Mouse (Mus musculus) layer of hippocampus, adult 8-10 months (tissue): ENCODE results near the gene Tfpi. TPM values are rescaled to one million over a fixed set of nuclear protein-coding genes. Genes with fewer than 3 reads are reported as not detected.

Experiments used
- DNase-seq, 2 experiments: peaks; one replicate each; pipeline ENCODE4 v3.0.0; 2022; ENCODE audit warnings: low spot score in 2 of 2
- total RNA-seq, 4 experiments: library from RNA; stranded (reverse); gene quantifications; 2 replicates each; pipeline ENCODE4 v1.2.4; 2022

Gene Tfpi
- total RNA-seq, 4 experiments from 2014 or later = 3.2 to 5.1 (median 4.4) TPM

DNA sequence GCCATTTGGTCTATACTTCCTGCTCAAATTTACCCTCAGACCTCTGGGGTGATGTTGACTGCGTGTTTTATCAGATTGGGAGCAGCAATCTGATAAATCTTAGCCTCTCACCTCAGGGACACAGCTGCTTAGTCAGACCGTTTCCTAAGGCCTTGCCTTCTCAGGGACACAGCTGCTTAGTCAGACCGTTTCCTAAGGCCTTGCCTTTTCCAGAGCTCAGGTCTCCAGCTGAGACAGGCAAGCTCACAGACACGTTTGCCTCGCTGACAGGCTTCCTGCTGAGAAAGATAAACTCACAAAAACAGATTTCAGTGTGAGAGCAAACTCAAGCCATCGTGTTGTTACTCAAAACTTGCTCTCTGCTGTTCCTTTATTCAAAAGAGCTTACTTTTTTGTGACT, 1.9 kb downstream of the Tfpi start:
- no peak for DNase-seq

DNA sequence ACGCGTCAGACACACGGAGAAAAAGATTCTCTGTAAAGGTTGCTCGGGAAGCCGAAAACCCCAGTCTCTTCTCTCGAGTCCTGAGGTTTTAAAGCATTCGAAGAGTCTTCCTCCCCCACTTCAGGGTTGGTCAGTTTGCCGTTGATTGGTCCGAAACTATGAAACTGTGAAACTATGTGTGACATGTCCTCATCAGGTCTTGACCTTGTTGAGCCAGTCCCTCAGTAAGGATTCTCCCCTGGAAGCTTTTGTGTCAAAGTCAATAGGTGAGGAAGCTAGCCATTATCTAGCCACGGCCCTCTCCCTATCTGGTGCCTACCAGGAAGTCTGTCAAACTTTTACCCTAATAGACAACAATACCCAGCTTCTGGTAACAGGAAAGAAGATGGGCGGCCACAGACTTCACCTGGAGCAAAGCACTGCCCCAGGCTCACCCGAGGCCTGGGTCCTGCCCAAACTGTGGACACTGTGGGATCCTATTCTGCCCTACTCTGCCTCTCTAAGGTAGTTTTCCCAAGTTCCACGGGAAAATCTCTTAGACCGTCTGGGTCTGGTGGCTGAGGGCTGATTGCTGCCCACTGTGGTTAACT, 2.5 kb downstream of the Tfpi start:
- DNase-seq = no peak

DNA sequence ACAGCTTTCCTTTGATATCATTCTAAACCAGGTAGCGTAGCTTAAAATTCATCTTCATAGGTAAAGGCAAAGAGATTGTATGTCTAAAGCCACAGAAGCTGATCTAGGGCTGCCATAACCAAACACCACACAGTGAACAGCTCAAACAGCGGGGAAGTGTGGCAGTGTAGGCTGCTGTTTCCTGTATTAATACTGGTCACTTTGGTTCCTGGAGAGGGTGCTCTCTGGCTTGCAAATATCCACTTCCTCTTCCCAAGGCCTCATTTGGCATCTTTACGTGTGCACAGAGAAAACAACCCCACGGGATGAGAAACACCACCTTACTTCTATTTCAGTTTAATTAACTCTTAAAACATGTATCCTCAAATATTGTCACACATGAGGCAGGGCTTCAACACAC, 9.2 kb downstream of the Tfpi start:
- no peak for DNase-seq

DNA sequence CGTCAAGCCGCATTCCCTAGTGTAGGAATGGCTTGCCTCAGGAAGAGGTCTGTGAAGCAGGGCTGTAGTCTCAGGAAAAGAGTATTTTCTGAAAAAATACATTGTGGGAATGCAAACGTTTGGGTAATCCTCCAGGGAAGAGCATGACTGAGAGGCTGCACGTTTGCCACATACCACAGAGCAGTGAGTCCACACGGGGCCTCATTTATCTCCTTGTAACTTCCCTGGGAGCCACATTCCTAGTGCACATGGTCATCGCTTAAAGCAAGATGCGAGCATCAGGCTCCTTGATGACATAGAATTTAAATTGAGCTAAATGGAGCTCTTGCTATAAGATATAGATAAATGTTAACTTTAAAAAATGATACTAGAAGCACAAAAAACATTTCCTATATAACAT, 11.6 kb downstream of the Tfpi start:
- no peak for DNase-seq

DNA sequence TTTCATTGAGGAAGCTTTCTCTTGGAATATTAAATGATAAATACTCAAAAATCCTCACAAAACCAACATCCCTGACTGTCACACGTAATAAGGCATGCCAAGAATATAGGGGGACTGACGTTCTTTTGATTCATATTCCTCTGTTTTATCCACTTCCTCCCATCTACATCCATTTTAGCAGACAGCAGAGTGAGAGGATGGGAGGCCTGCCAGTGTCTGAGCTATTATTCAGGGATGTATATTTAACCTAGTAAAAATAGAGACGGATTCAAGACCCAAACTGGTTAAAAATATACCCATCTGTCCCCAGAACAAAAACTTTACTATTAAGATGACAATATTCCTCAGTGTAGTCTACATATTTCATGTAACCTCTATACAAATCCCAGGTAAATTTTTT, 14.2 kb downstream of the Tfpi start:
- no peak for DNase-seq

DNA sequence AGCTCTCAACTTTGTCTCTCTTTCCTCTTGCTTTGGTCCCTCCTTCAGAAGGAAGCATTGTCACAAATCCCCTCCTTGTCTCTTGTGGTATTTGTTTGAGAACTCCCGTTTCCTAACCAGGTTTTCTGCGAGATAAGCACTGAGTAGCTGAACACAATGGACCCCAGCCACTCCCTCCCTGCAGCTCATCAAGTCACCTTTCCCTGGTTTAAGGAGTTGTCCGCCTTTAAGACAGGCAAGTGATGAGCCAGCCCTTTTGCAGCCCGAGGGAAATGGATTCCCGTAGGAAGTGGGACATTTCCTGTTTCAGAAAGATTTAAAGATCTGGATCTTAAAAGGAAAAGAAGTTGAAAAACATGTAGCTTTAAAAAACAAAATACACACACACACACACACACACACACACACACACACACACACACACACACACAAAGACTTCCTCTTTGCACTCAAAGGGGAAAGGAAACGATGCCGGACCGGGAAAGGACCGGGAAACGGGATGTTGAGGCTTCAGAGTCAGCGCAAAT, 16.9 kb downstream of the Tfpi start:
- no peak for DNase-seq

DNA sequence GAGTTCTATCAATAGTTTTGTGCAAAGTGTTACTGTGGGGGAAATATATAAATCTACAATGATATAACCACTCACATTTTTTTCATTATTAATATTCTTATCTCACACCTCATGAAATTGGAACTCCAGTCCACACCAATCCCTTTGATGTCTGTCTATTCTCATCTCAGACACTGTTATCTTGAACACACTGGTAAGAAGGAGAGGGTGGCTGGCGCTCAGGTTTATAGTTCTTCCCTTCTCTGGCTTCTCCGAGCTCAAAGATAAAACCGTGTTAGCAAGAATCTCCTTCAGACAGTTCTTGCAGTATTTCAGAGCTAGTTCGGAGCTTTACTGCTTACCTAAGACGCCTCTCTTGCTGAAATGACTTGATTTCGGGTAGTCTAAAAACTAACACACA, 19.4 kb downstream of the Tfpi start:
- DNase-seq = no peak

DNA sequence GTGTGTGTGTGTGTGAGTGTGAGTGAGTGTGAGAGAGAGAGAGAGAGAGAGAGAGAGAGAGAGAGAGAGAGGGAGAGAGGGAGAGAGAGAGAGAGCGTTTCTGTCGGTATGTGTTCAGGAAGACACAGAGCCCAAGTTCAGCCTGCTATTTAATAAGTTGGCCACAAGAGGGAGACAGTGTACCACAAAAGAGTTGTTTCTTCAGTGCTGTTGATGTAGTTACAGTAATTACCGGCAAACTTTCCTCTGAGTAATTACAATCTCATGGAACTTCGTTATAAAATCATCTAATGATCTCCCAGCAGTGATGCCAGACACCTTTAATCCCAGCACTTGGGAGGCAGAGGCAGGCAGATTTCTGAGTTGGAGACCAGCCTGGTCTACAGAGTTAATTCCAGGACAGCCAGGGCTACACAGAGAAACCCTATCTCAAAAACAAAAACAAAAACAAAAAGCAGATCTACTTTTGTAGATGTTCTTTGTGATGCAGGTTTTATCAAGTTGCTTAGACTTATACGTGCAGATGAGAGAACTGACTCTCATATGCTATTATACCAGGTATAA, 21.3 kb downstream of the Tfpi start:
- peak; percentile 43 to 48 for DNase-seq

DNA sequence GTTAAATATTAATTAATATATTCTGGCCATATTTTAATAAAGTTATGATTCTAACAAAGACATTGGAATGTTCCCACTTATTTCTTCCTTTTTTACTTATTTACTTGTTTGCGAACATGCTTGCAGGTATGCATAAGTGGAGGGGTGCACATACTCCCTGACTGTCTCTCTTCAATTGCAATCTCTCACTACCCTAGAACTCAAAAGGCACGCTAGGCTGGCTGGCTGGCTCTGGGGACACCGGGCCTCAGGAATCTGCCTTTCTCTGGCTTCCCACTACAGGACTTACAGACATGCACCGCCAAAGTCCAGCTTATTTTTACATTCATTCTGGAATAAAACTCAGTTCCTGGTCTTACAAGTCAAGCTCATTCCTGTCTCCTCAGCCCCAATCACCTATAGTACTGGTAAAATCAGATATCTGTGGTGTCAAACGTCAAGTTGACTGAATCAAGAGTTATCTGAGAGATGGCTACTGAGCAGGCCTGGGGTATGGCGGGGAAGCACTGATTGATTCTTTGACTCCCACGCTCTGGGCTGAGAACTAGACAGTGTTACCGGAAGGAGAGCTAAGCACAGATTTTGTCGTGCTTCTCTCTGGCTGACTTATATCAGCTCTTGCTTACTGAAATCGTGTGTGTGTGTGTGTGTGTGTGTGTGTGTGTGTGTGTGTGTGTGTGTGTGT, 21.9 kb downstream of the Tfpi start:
- peak in 1 of 2 experiments; percentile 5 for DNase-seq

DNA sequence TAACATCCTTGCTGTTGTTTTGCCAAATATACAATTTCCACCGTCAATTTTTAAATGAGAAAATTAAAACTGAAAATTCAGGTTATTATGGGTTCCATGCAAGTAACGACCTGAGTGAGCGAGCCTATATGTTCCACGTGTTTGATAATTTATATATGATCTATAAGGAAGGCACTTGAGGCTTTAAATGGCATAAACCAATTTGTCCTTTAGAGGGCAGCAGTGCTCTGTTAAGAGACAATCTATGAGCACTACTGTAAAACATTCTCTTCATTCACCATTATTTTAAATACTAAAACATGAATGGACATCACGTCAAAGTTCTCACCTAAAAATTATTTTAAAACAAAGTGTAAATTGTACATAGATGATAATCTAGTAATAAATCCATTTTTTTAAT, 22.5 kb downstream of the Tfpi start:
- DNase-seq = no peak

DNA sequence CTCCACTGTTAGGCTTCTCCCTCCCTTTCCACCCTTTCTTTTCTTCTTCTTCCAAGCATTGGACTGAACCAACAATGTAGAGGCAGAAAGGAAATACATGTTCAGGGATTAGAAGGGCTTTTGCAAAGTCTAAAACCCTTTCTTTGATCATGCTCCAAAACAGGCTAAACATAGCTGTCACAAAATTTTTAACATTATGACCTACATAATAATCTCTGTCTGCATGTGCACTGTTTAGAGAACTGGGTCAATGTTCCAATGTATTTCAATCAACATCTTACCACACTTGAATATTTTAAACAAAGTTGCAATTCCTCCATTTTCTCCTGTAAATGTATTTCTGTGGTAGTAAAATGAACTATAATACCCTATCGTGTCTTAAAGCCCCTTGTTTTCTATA, 31.1 kb downstream of the Tfpi start:
- DNase-seq = no peak

DNA sequence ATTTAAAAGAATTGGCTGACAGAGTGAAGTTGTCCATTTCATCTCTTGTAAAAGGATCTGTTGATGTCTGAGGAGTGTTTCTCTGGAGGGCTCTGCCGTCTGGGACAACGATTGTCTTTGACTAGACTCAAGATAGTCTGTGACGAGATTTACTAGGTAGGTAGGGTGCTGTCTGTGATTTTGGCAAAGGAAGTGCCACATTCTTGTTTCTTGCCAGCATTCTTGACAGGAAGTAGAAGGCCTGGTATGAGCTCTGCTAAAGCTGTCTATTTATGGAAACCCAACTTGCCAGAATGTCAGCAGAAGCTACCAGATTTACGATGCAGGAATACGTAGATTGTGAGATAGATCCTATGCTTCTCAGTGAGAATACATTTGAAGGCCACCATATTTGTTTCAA, 34.6 kb downstream of the Tfpi start:
- DNase-seq = no peak

DNA sequence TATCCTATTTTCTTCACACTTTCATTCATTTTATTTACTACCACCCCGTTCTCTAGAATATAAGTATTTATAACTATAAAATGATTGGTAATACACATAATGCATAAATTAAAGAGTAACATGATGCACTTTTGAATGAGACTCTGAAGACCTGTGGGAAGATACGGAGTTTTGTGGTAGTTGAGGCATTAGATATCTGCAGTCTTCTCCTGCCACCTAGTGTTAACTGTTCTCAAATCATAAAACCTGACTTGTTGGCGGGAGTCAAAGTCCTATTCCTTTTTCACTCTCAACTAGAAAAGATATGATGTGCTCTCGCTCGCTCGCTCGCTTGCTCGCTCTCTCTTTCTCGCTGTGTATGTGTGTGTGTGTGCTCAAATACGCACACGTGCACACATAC, 46.9 kb downstream of the Tfpi start:
- DNase-seq = no peak

DNA sequence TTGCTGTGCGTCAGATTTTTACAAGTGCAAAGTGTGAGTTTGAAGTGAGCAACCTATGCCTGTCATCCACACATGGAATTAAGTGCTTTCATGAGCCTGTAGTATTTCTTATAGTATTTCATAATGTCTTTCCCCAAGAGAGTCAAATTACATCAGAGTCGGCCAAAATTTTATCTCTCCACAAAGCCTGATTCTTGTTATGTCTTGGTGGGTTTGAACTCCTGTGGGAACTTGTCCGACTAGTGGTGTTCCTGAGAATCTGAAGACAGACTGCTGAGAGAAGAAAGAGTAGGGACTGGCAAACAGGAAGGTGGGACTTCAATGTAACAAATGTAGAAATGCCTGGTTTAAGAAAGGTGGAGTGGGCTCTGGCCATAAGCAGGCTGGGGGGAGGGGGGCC, 47.7 kb downstream of the Tfpi start:
- no peak for DNase-seq

DNA sequence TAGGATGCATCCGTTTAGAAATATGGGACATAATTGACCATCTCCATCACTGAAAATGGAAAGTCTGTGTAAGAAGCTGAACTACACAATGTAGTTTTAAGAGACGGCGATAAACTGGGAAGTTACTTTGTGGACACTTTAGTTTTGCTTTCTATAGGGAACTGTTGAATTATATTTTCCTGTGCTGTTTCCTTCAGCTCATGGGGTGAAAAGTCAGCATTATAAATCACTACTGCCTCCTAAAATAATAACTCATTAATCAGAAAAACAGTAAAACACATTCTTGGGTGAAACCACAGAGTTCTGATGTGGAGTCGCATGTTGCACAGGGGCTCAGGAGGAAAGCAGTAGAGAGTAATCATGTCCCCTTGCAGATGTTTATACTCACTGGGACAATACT, 50.0 kb downstream of the Tfpi start:
- DNase-seq = no peak

DNA sequence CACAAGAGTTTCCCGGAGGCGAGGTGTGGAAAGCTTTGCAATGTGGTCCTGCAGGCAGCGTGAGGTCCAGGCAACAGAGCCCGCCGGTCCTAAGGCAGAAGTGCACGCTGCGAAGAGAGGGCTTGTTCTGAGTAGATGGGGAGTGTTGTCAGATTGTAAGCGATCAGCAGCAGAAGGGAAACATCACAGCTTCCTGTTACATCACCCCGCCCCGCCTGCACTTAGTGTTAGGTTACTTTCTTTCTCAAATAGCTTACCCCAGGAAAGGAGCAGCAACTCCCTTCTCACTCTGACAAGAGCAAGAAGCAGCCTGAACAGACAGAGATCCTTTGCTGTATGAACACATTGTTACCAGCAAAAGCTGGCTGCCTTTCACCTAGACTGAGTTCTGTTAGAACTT, 51.4 kb downstream of the Tfpi start, which contains the start of gene Calcrl:
Calcrl (minus strand) TSS at position 274 of the 400 bp plus-strand sequence.
- DNase-seq = peak; percentile 26 to 31

DNA sequence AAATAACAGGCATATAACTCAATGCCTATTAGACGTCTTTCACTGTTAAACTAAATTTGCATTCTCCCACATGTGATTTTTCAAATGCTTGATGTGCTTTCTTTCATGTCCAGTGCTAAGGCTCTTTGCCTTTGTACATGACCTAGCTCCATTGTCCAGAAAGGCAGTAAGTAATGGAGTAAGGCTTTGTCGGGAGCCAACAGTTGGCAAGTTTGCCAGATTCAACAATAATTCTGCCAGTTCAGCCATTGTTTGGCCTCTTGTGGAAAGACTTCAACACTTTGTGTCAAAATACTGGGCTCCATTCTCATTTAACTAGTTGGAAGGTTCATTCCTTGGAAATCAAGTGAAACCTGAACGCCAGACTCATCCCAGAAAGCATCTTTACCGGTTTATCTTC, 60.1 kb downstream of the Tfpi start:
- no peak for DNase-seq

DNA sequence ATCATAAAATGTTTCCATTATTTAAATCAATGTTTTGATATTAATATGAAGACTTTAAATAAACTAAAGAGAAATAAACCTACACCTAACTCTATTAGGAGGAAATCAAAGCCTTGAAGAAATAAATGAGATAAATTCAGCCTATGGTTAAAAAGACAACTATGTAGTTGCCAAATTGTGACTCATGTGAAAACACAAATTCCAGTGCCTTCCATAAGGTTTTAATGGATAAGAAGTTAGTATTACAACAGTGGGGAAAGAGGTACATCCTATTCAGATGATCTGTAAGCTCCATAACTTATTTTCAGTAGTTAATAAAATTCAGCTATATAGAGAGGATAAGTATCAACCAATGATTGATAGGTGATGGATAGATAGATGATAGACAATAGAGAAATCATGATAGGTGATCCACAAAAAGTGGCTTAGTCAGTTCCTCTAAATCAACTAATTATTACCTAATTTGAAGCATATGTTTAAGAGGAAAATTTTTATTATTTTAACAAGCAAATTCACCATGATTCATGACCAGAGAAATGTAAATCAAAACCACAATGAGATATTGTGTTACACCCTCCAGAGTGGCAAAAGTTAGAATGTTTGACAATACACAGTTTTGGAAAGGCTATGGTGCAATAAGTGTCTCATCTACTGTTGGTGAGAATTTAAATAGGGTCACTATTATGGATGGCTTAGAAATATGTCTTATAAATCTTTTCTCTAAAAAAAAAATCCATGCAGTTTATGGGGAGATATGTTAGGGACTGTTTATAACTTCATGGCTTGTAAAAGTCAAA, 66.6 kb downstream of the Tfpi start:
- no peak for DNase-seq

DNA sequence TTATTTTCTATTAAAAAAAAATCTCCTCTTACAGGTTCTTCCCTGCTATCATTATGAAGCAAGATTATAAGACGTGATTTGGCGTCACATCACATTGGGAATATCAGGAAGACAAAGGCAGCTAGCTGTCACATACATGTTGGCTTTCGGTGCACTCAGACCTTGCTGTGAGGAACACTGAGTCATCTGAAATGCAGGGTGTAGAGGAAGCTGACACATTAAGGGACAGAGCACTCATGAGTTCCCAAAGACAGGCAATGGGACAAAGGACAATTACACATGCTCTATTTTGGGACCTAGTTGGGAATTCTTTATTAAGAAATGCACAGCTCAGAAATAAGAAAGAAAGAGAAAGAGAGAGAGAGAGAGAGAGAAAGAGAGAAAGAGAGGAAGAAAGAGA, 71.7 kb downstream of the Tfpi start:
- no peak for DNase-seq

DNA sequence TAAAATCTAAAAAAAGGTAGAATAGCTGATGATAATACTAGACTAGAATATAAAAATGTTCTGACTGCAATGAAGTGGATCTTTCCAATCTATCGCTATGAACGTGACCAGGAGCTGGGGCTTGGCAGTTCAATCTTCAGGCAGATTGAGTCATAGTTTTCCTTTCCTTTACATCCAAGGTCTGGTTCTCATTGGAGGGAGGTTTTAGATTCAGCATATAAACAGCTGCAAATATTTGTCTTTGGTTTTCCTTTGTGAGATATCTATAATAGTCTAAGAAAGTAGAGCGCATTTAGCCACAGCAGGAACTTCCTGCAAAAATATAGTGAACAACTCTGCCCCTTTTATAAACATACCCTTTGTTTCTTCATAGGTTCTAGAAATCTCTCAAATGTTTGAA, 73.9 kb downstream of the Tfpi start:
- DNase-seq = no peak

DNA sequence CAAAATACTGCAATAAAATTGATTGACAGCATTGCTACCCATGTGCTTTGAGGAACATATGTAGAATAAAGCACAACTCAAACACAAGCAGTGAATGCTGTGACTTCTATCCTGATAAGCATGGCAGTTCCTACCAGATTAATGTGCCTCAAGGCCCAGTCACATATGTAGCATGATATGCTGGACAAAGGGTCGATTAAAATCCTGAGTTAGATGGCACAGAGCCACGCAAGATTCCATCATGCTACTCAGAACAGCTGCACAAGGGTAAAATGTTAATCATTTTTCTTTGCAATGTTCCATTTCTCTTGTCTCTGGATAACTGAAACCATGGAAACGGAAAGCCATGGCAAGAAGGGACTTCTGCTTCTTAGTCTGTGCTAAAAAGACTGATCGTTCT, 80.0 kb downstream of the Tfpi start:
- DNase-seq = no peak

DNA sequence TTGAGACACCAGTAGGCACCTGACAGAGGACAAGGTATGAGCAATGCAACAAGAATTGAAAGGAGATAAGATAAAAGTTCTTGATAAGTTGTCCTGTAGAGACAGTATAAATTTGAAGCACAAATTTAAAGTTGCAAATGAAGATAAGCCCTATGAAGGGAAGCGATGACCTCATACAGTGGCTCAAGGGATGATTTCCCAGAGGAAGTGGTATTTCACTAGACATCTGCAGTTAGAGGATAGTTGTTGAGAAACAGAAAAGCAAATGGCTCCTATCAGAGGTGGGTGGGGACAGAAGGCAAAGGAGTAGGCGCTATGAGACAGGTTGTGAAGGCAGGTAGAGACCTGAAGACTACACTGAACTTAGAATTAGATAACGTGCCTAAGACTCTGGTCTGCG, 83.3 kb downstream of the Tfpi start:
- DNase-seq = no peak
